Mouse (Mus musculus) spleen, adult 2 months (tissue): ENCODE data around the gene 1700016D06Rik.

Experiments
- CTCF ChIP-seq: fragments of 200-500 bp; IDR thresholded peaks from 2 replicates; pipeline ENCODE4 v1.5.1; 2011; ENCODE audit warnings: mild to moderate bottlenecking, inconsistent platforms; ENCODE audit not compliant: insufficient read depth, insufficient read length, insufficient replicate concordance; ENCODE audit errors: extremely low read depth
- POLR2A ChIP-seq: fragments of 200-500 bp; IDR thresholded peaks from 2 replicates; pipeline ENCODE4 v1.6.1; 2011; ENCODE audit warnings: low read depth, low read length, inconsistent platforms

GRCm38 (mm10) chr8:11614126-11614835 is 86.6 kb downstream of the 1700016D06Rik start:
- TF ChIP-seq CTCF = no peak
- TF ChIP-seq POLR2A = no peak
